Mouse (Mus musculus): ENCODE results near the gene Alad. TPM values are rescaled to one million over a fixed set of nuclear protein-coding genes. Genes with fewer than 3 reads are reported as not detected.

Alad gene
- polyA plus RNA-seq, 1 experiment from 2014 or later, result 156 TPM

GRCm38 (mm10) chr4:62533729-62534128 is 14.0 kb upstream of the Alad start:
- Histone ChIP-seq H3K4me1 (replicated peaks) (no peaks in the 10 kb centered on the region; the same call in 1 of the 2 replicates), H3K27ac (no peak overlapping the region), H3K4me2 (replicated peaks) (no peak overlapping the region), H3K36me3 (no peaks in the 10 kb centered on the region), H3K9ac (no peak overlapping the region), H3K27me3 (replicated peaks) (no peaks in the 10 kb centered on the region), H3K9me3 (no peaks in the 10 kb centered on the region), H3K4me3 (replicated peaks) (no peak overlapping the region)
- 64% methylated on average over 6 of the region's 6 CpGs for WGBS
- ATAC-seq, result no peak

- Histone ChIP-seq H3K9me3 (no peaks in the 10 kb centered on the region), H3K27me3 (replicated peaks) (no peaks in the 10 kb centered on the region), H3K9ac (no peak overlapping the region), H3K4me3 (replicated peaks) (no peak overlapping the region), H3K4me1 (replicated peaks) (peaks cover 8% of the 10 kb centered on the region), H3K4me2 (replicated peaks) (no peak overlapping the region), H3K27ac (no peak overlapping the region), H3K36me3 (no peaks in the 10 kb centered on the region)
- no peak for ATAC-seq
- 89% methylated on average over 4 of the region's 4 CpGs for WGBS
Observed at GRCm38 (mm10) chr4:62527655-62528054, 7.9 kb upstream of the Alad start.

GRCm38 (mm10) chr4:62526256-62526655 is 6.5 kb upstream of the Alad start:
- Histone ChIP-seq H3K4me3 (replicated peaks) (no peak overlapping the region), H3K9me3 (no peaks in the 10 kb centered on the region), H3K9ac (no peak overlapping the region), H3K4me1 (replicated peaks) (peaks cover 8% of the 10 kb centered on the region), H3K27ac (no peak overlapping the region), H3K36me3 (no peaks in the 10 kb centered on the region), H3K4me2 (replicated peaks) (no peak overlapping the region), H3K27me3 (replicated peaks) (no peaks in the 10 kb centered on the region)
- WGBS, result 53% methylated on average over 2 of the region's 2 CpGs
- ATAC-seq, result no peak

GRCm38 (mm10) chr4:62525489-62525811 is 5.7 kb upstream of the Alad start:
- Histone ChIP-seq H3K36me3 (no peaks in the 10 kb centered on the region), H3K27me3 (replicated peaks) (no peaks in the 10 kb centered on the region), H3K4me3 (replicated peaks) (peak overlapping the region; percentile 76), H3K4me1 (replicated peaks) (peaks cover 8% of the 10 kb centered on the region), H3K9me3 (no peaks in the 10 kb centered on the region), H3K9ac (no peak overlapping the region), H3K27ac (no peak overlapping the region), H3K4me2 (replicated peaks) (peak overlapping the region; percentile 40)
- ATAC-seq, result no peak
- under 1% methylated on average over 10 of the region's 10 CpGs for WGBS

GRCm38 (mm10) chr4:62524651-62525488 is 5.2 kb upstream of the Alad start, which contains the start of the genes Pole3 and 4933430I17Rik:
Pole3 (minus strand) TSS chr4:62525068.
4933430I17Rik (plus strand) TSS chr4:62525369.
- ATAC-seq, result peak; percentile 99
- Histone ChIP-seq H3K4me3 (replicated peaks) (peak within 1 kb of the TSS; percentile 76), H3K9me3 (no peaks in the 10 kb centered on the region), H3K9ac (peak within 1 kb of the TSS; percentile 77), H3K4me2 (replicated peaks) (peak within 1 kb of the TSS; percentile 81), H3K27me3 (replicated peaks) (no peaks in the 10 kb centered on the region), H3K27ac (peak within 1 kb of the TSS; percentile 96), H3K36me3 (no peaks in the 10 kb centered on the region), H3K4me1 (replicated peaks) (peaks cover 8% of the 10 kb centered on the region)
- WGBS, result under 1% methylated on average over 59 of the region's 59 CpGs

GRCm38 (mm10) chr4:62520892-62521400 is 1.2 kb upstream of the Alad start:
- WGBS, result 80% methylated on average over 2 of the region's 2 CpGs
- no peak overlapping the region for H3K9ac ChIP-seq

GRCm38 (mm10) chr4:62519122-62519848 is 433 bp downstream of the Alad start:
- peak; percentile 61 for ATAC-seq
- WGBS, result under 1% methylated on average over 26 of the region's 26 CpGs
- Histone ChIP-seq H3K4me2 (replicated peaks) (peak overlapping the region; percentile 57), H3K9me3 (no peaks in the 10 kb centered on the region), H3K36me3 (no peaks in the 10 kb centered on the region), H3K27ac (peak overlapping the region; percentile 90), H3K9ac (peak overlapping the region; percentile 73), H3K4me1 (replicated peaks) (peaks cover 42% of the 10 kb centered on the region), H3K4me3 (replicated peaks) (peak overlapping the region; percentile 70), H3K27me3 (replicated peaks) (no peaks in the 10 kb centered on the region)

More at GRCm38 (mm10) chr4:62520892-62521400, 1.2 kb upstream of the Alad start:
- Histone ChIP-seq H3K9me3 (no peaks in the 10 kb centered on the region), H3K4me3 (replicated peaks) (no peak overlapping the region), H3K27ac (no peak overlapping the region), H3K36me3 (no peaks in the 10 kb centered on the region), H3K4me2 (replicated peaks) (no peak overlapping the region), H3K27me3 (replicated peaks) (no peaks in the 10 kb centered on the region), H3K4me1 (replicated peaks) (peaks cover 32% of the 10 kb centered on the region)
- no peak for ATAC-seq

GRCm38 (mm10) chr4:62518416-62519121 is 1.1 kb downstream of the Alad start:
- Histone ChIP-seq H3K4me3 (replicated peaks) (peak overlapping the region; percentile 70), H3K4me1 (replicated peaks) (peaks cover 35% of the 10 kb centered on the region), H3K36me3 (no peaks in the 10 kb centered on the region), H3K27ac (peak overlapping the region; percentile 90), H3K9me3 (no peaks in the 10 kb centered on the region), H3K9ac (peak overlapping the region; percentile 73), H3K4me2 (replicated peaks) (peak overlapping the region; percentile 57), H3K27me3 (replicated peaks) (no peaks in the 10 kb centered on the region)
- ATAC-seq, result peak; percentile 55
- WGBS, result 31% methylated on average over 13 of the region's 13 CpGs

- 72% methylated on average over 10 of the region's 10 CpGs for WGBS
- H3K4me1 ChIP-seq (replicated peaks), result peaks cover 35% of the 10 kb centered on the region
Observed at GRCm38 (mm10) chr4:62517538-62518415, 1.9 kb downstream of the Alad start.

GRCm38 (mm10) chr4:62517046-62517445 is 2.7 kb downstream of the Alad start:
- ATAC-seq, result peak; percentile 22
- Histone ChIP-seq H3K4me2 (replicated peaks) (peak overlapping the region; percentile 57), H3K4me3 (replicated peaks) (no peak overlapping the region), H3K9ac (0 out of 2 replicates have a peak overlapping the region, but pooled peaks have one; percentile 2), H3K27me3 (replicated peaks) (no peaks in the 10 kb centered on the region), H3K9me3 (no peaks in the 10 kb centered on the region), H3K4me1 (replicated peaks) (peaks cover 35% of the 10 kb centered on the region), H3K36me3 (peaks cover 13% of the 10 kb centered on the region), H3K27ac (peak overlapping the region; percentile 90)
- WGBS, result 72% methylated on average over 8 of the region's 8 CpGs

More at GRCm38 (mm10) chr4:62517538-62518415, 1.9 kb downstream of the Alad start:
- Histone ChIP-seq H3K27ac (peak overlapping the region; percentile 90), H3K9ac (peak overlapping the region; percentile 73; the same call in 1 of the 2 replicates), H3K27me3 (replicated peaks) (no peaks in the 10 kb centered on the region), H3K36me3 (peaks cover 8% of the 10 kb centered on the region), H3K9me3 (no peaks in the 10 kb centered on the region), H3K4me3 (replicated peaks) (peak overlapping the region; percentile 70), H3K4me2 (replicated peaks) (peak overlapping the region; percentile 57)
- ATAC-seq, result no peak

- H3K36me3 ChIP-seq, result peaks cover 17% of the 10 kb centered on the region
- no peaks in the 10 kb centered on the region for H3K9me3 ChIP-seq
- WGBS, result 58% methylated on average over 1 of the region's 1 CpGs
- H3K9ac ChIP-seq, result no peak overlapping the region
- H3K4me1 ChIP-seq (replicated peaks), result peaks cover 35% of the 10 kb centered on the region
- peak overlapping the region; percentile 90 for H3K27ac ChIP-seq
- H3K4me2 ChIP-seq (replicated peaks), result peak overlapping the region; percentile 57
- H3K27me3 ChIP-seq (replicated peaks), result no peaks in the 10 kb centered on the region
- peak; percentile 53 for ATAC-seq
- H3K4me3 ChIP-seq (replicated peaks), result 0 out of 2 replicates have a peak overlapping the region, but pooled peaks have one; percentile 2
Observed at GRCm38 (mm10) chr4:62516579-62516978, 3.1 kb downstream of the Alad start.
